Mouse (Mus musculus): ENCODE data around the gene Scg3.
"Not testable (repeated sequence)": the region's sequence is repeated elsewhere in the genome, so short reads cannot be mapped to it uniquely, and the experiment has no call there.

Scg3 gene

GRCm38 (mm10) chr9:75625556-75626307 is 58.1 kb downstream of the Scg3 start, which contains the start of gene Lysmd2:
TSS of gene Lysmd2 (plus strand) at chr9:75625741.
- no peak for DNase-seq (ENCODE audit: low read depth in 1 of 2, low spot score in 2 of 2)

- no peak for DNase-seq (ENCODE audit: low read depth in 1 of 2, low spot score in 2 of 2)
Observed at GRCm38 (mm10) chr9:75624983-75625555, 58.8 kb downstream of the Scg3 start.

- no peak for DNase-seq (ENCODE audit: low read depth in 1 of 2, low spot score in 2 of 2)
Observed at GRCm38 (mm10) chr9:75621428-75621827, 62.4 kb downstream of the Scg3 start.

GRCm38 (mm10) chr9:75619761-75620160 is 64.1 kb downstream of the Scg3 start:
- not testable (repeated sequence) for DNase-seq (ENCODE audit: low read depth in 1 of 2, low spot score in 2 of 2)

- DNase-seq (ENCODE audit: low read depth in 1 of 2, low spot score in 2 of 2), result no peak
Observed at GRCm38 (mm10) chr9:75618836-75619400, 64.9 kb downstream of the Scg3 start.

GRCm38 (mm10) chr9:75616560-75616959 is 67.3 kb downstream of the Scg3 start:
- DNase-seq (ENCODE audit: low read depth in 1 of 2, low spot score in 2 of 2), result no peak

GRCm38 (mm10) chr9:75610571-75611493 is 73.0 kb downstream of the Scg3 start, which contains the start of gene Tmod2:
TSS of gene Tmod2 (minus strand) at chr9:75611325.
- DNase-seq (ENCODE audit: low read depth in 1 of 2, low spot score in 2 of 2), result no peak

GRCm38 (mm10) chr9:75609965-75610364 is 73.9 kb downstream of the Scg3 start:
- DNase-seq (ENCODE audit: low read depth in 1 of 2, low spot score in 2 of 2), result no peak

- no peak for DNase-seq (ENCODE audit: low read depth in 1 of 2, low spot score in 2 of 2)
Observed at GRCm38 (mm10) chr9:75609505-75609904, 74.4 kb downstream of the Scg3 start.

- no peak for DNase-seq (ENCODE audit: low read depth in 1 of 2, low spot score in 2 of 2)
Observed at GRCm38 (mm10) chr9:75607496-75607895, 76.4 kb downstream of the Scg3 start.

GRCm38 (mm10) chr9:75601510-75601909 is 82.3 kb downstream of the Scg3 start:
- no peak for DNase-seq (ENCODE audit: low read depth in 1 of 2, low spot score in 2 of 2)

GRCm38 (mm10) chr9:75600166-75600934 is 83.5 kb downstream of the Scg3 start:
- no peak for DNase-seq (ENCODE audit: low read depth in 1 of 2, low spot score in 2 of 2)

GRCm38 (mm10) chr9:75599191-75599841 is 84.5 kb downstream of the Scg3 start:
- DNase-seq (ENCODE audit: low read depth in 1 of 2, low spot score in 2 of 2), result no peak

- no peak for DNase-seq (ENCODE audit: low read depth in 1 of 2, low spot score in 2 of 2)
Observed at GRCm38 (mm10) chr9:75597596-75597995, 86.3 kb downstream of the Scg3 start.

- DNase-seq (ENCODE audit: low read depth in 1 of 2, low spot score in 2 of 2), result no peak
Observed at GRCm38 (mm10) chr9:75597036-75597435, 86.8 kb downstream of the Scg3 start.

GRCm38 (mm10) chr9:75593481-75593880 is 90.4 kb downstream of the Scg3 start:
- no peak for DNase-seq (ENCODE audit: low read depth in 1 of 2, low spot score in 2 of 2)
